Mouse (Mus musculus) large intestine, adult 2 months (tissue): ENCODE results near the gene Mrps23. TPM values are rescaled to one million over a fixed set of nuclear protein-coding genes. Genes with fewer than 3 reads are reported as not detected.

Source experiments
- DNase-seq: peaks from one replicate; pipeline ENCODE4 v3.0.0-alpha.2; 2012; ENCODE audit warnings: low read depth, low spot score
- WGBS: fragments of 180-500 bp; shearing (Covaris S2); methylation state at CpG from one replicate; pipeline ENCODE4 v1.1.7; 2018; 5-methylcytosine and 5-hydroxymethylcytosine counted together
- polyA plus RNA-seq: library from polyadenylated mRNA; depleted of rRNA; stranded (reverse); fragments of >200 nt; gene quantifications from 2 replicates; pipeline ENCODE4 v1.2.3, GENCODE M21; 2012; rRNA removed

The Mrps23 gene
- 40.1 and 40.8 TPM in 2 replicates for polyA plus RNA-seq

DNA sequence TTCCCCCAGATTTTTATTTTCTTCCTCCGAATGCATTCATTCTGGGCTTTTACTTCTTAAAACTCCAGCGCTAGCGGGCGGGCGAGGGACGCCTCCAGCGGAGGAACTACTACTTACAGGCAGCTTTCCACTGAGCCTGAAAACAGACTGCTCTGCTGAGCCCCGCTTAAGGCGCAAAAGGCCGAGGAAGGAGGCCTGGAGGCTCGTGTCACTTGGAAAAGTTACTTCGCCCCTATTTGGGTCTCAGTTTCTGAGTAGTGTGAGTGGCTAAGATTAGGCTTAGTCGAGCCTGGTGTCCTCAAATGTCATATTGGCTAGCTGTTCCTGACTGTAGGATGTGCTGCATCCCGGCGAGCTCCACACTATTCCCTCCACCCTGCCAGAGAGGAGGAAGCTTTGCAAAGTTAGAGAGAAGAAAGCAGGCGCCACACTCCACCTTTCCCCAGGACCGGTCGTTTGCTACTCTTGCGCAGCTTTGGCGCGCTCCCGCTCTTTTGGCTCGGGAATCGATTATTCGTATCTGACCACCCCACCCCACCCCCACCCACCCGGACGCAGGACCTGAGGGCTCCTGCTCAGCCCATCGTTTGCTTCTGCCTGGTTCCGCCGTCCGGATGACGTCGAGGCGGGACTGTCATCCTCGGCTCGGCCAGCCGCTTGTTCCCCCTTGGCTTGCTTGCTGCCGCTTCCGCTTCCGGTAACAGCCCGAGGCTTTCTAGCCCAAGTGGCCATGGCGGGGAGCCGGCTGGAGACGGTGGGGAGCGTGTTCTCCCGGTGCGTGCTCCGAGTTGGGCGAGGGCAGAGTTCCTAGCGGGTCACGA lies at the start of gene Mrps23:
Gene Mrps23, plus strand, starts transcription at position 677 of the 821 bp plus-strand sequence.
- WGBS = under 1% methylated on average over 51 of the region's 51 CpGs
- DNase-seq = peak; percentile 85

DNA sequence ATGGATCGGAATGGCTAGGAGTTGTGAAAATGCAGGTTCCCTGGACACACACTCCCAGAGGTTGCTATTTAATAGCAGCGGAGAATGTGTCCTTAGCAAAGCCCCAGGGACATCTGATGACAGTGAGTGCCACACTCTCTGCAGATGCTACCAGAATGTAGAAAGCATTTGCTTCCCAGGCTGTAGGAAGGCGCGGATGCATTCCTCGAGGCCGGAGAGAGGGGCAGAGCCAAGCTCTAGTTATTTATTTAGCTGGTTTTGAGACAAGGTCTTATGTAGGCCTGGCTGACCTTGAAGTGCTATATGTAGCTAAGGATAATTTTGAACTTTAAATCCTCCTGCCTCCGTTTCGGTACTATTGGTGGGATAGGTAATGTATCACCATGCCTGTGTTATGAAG lies 49.7 kb upstream of the Mrps23 start:
- WGBS = 28% methylated on average over 8 of the region's 8 CpGs

DNA sequence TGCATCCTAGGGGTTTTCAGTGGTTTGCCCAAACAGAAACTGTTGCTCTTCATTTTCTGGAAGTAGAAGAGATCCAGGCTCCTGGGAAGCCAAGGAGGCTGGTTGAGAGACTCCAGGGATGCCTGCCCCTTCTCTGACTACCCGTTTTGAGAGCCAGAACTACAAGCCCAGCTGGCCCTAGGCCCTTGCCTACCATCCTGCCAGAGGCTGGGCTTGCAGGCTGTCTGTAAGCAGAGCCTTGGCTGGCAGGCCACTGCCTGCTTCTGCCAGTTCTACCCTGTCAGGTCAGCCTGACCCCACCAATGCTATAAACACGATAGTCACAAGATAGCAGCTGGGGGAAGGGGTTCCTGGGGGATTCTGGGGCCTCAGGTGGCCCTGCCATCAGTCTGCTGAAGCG lies 48.7 kb upstream of the Mrps23 start:
- 56% methylated on average over 3 of the region's 3 CpGs for WGBS
- DNase-seq = no peak

More for the DNA sequence above, 49.7 kb upstream of the Mrps23 start:
- no peak for DNase-seq

DNA sequence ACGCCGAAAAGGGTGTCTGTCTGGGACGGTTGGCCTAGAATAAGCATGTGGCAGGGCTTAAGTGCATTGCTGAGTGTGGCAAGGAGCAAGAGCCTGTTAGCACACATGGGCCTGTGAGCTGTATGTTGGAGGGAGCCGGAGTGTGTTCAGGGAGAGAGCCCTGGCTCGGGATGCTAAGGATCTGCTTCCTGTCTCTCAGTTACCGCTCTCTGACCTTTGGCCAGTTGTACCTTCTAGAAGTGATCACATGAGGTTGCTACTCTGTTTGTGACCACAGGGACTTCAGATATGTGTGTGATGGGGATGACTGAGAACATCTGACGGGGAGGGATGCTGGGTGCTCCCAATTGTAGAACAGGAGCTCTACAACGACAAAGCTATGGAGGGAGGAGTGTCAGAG lies 48.2 kb upstream of the Mrps23 start:
- 42% methylated on average over 8 of the region's 8 CpGs for WGBS
- DNase-seq = no peak

DNA sequence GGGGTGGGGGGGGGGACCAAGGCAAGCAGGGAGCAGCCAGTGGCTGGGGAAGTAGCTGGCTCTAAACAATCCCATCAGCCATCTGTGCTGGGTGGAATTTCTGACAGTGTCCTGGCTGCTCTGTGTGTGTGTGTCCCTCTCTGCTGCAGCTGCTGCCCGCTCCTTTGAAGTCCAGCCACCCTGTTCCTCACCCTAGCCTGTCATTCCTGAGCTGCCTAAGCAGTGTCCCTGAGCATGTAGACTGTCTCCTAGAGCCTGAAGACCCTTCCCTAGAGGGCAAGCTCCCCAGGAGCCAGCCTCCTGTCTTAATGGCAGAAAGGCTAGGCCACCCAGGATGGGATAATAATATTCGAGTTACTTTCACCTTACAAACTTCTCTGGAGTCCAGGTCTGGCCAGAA lies 47.8 kb upstream of the Mrps23 start:
- 55% methylated on average over 2 of the region's 2 CpGs for WGBS
- DNase-seq = no peak

DNA sequence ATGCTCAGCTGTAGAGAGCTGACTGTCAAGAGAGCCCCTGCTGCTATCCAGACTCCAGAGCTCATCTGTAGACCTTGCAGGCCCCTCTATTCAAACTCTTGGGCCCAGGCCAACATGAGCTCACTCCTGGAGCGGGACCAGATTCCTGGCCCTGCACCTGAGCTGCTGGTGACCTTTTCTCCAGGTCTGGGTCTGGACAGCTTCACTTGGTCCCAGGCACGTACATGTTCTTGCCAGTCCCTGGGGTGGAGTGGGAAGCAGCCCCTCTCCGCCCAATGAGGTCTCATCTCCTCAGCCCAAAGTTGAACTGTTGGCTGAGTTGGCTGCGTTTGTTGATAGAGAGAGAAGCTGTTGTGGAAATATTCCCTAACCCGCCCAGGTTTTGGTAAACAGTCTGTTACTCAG lies 45.3 kb upstream of the Mrps23 start:
- no peak for DNase-seq
- WGBS = 35% methylated on average over 5 of the region's 5 CpGs

DNA sequence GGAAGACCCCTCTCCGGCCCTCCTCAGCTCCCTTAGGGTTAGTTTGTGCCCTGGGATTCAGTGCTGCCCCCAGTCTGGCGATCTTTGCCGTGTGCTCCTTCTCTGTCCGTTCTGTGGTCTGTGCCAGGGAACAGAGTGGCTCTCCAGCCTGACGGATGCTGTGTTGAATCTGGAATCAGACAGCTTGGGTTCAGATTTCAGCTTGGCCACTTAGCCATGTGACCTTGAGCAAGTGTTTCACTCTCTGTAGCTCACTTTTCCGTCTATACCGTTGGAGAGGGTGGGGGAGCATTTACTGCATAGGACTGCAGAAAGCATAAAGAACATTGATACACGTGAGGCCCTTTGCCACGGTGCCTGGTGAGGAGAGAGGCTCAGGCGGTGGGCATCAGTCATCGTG lies 44.8 kb upstream of the Mrps23 start:
- no peak for DNase-seq

DNA sequence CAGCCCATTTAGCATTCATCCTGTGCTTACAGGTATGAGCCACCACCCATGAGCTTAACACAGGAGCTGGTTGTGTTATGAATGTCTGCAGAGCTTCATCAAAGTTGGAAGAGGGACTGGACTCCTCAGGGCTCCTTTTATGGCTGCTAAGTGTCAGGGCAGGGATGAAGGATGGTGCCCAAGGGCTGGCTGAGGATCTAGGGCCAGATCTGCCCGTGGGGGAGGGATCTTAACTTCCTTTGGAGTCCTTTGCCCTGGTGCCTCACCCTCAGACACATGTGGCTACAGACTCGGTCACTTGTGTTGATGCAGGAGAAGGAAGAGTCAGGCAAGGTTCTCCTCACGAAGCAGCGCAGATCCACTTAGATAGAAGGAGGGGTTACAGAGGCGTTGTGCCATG lies 43.9 kb upstream of the Mrps23 start:
- no peak for DNase-seq
- WGBS = 44% methylated on average over 5 of the region's 5 CpGs

More for the DNA sequence above, 44.8 kb upstream of the Mrps23 start:
- 69% methylated on average over 11 of the region's 11 CpGs for WGBS

DNA sequence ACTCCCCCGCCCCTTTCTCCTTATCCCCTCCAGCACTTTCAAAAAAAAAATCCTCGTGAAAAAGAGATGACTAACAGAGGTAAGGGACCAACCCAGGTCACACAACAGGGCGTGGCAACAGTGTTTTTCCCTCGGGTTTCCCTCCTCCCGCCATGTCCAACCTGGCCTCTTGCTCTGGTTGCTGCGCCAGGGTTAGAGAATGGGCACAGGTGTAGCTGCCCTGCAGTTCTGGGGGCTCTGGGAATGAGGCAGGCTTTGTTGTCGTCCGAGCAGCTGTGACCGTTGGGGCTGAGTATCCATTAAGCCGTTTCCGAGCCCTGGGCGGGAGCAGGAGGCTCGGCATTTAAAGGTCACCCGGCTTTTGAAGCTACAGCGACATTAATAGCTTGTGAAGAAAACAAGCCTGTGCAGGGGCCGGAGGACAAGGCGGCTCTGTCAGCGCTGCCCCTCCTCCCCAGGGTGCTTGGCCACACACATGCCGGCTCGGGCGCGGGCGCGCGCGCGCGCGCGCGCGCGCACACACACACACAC lies 43.1 kb upstream of the Mrps23 start:
- WGBS = 1% methylated on average over 19 of the region's 33 CpGs
- DNase-seq = no peak

DNA sequence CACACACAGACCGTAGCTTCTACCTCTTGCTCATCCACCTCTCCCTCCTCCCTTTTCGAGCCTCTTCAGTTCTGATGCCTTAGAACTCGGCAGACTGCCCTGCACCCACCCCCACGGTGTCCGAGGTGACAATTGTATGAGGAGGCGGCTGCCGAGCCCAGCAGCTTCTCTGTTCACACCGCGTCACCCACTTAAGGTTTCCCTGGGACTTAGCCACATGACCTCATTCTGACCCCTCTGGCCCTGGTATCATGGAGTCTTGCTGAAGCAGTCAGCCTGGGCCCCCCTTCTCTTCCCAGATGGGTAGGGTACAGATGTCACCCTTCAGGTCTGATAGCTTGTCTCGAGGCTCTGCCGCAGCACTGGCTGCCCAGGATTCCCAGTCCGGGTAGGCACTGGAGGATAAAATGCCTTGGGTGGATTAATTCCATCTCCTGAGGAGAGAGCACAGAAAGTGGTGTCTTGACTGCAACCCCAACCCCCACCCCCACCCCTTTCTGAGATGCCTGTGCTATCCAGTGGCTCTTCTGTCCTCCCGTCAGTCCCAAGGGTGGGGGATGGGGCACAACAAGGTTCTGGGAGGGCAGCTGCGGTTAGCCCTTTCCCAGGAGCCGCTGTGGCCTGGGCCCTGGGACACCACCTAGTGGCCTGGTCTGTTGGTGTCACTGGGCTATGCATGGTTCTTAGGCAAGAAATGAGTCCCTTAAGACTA lies 42.4 kb upstream of the Mrps23 start:
- no peak for DNase-seq
- WGBS = under 1% methylated on average over 15 of the region's 15 CpGs

DNA sequence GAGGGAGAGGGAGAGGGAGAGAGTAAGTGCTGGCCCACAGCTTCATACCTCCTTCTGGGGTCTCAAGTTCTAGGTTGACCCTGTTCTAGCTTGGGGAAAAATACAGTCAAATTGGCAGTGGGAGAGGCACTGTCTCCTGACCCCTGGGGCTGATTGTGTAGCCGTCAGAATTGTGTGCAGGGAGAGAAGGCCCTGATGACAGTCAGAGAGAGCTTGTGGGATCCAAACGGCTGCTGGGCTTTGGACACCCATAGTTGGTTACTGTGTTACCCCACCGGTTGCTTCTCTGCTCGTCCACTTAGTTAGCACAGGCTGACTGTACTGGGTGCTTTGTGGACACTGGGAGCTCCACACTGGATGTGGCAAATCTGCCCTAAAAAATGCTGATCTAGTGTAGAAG lies 41.4 kb upstream of the Mrps23 start:
- WGBS = 47% methylated on average over 4 of the region's 4 CpGs
- no peak for DNase-seq

DNA sequence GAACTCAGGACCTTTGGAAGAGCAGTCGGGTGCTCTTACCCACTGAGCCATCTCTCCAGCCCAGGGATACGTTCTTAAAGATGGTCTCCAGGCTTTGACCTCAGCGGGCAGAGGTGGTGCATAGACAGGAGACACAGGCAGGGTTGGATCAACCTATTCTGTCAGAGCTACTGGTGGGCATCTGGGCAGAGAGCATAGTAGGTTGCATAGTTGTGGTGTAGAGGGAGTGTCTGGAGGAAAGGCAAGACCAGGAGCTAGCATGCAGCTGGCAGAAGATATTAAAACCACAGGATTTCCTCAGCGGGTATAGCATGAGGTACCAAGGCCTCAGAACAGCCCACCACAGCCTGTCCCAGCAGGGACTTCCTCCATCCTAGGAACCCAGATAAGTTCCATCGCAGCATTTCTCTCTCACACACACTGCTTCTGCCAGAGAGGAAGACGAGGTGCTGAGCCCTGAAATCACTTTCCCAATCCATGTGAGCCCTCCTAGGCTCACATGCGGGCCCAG lies 39.9 kb upstream of the Mrps23 start:
- no peak for DNase-seq
- 67% methylated on average over 7 of the region's 7 CpGs for WGBS

DNA sequence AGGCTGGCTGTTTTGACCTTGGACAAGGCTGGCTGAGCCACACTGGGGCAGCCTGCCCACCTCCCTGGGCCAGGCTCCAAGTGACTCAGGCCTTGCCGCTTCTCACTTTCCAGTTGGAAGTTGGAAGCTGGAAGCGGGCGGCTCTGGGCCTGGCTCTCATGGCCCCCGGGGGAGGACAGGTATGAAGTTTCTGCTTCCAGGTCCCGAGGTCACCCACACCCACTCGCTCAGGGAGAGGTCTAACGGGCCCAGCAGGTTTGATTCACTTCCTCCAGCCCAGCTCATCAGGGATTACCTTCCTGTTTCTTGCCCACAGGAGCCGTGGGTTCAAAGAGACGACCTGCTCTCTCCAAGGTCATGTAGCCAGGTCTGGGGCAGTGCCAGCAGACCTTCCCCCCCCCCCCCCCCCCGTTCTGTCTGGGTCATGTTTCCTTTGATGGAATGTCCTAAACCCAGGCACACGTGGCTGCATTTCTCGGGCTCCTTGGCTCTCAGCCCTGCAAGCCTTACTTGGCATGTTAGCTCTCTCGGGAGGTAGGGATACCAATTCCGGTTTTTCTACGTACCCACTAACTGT lies 39.3 kb upstream of the Mrps23 start:
- no peak for DNase-seq
- 4% methylated on average over 15 of the region's 15 CpGs for WGBS

DNA sequence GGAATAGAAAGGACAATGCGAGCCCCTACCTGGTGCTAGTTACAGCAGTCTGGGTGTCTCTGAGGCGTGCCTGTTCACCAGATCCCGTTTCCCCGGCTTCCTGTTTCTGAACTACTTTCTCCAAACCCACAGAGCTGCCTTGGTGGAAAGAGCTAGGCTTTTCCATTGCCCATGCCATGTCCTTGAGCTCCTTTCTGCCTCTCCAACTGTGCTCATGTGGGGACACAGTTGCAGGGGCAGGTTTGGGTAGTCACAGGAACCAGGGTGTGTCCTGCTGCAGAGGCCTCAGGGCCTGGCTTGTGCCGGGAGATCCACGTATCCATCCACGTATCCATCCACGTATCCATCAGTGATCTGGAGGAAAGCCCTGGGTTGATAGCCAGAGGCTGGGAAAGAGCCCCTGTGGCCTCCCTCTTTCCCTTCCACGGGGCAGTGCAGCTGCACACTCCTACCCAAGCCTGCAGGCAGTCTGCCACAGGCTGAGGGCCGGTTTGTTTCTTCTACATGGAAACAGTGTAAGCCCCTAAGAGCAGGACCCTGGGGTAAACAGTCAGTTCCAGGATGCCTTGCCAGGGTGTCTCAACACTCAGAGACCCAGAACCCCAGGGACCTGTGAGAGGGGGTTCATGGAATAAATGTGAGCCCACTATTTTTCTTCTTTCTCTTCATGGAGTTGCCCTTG lies 38.4 kb upstream of the Mrps23 start:
- no peak for DNase-seq
- WGBS = 56% methylated on average over 10 of the region's 10 CpGs

DNA sequence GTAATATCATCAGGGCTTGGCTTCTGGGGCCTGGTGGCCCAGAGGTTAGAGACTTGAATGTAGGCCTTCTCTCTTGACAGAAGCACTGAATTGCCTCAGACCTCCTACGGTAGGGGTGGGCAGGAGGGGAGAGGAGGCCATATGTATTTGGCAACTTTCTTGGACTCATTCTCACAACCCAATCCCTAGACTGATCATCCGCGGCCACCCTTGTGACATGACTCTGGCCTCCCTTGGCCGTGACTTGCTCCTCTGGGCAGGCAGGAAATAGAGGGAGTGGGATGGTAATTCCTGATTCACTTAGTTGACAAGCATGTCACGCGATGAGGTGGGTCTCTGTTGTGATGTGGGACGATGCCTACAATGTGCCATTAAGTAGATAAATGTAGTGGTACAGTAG lies 37.7 kb upstream of the Mrps23 start:
- 88% methylated on average over 7 of the region's 7 CpGs for WGBS
- DNase-seq = no peak

DNA sequence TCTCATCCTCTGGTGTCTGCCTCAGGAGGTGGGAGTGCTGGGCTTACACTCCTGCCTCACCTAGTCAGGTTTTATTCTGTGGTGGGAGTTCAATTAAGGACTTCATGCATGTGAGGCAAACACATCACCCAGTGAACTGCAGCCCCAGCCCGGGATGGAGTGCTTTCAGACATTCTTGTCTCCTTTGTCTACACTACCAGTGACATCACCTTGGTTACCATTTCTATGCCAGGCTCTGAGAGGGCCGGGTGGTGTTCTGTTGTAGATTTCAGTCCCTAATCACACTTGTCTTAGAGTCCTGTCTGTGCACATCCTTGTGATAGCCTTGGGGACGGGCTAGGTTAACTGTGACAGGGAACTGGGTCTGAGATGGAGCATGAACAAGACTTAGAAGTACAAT lies 35.6 kb upstream of the Mrps23 start:
- whole genome bisulfite sequencing = 70% methylated on average over 3 of the region's 3 CpGs

DNA sequence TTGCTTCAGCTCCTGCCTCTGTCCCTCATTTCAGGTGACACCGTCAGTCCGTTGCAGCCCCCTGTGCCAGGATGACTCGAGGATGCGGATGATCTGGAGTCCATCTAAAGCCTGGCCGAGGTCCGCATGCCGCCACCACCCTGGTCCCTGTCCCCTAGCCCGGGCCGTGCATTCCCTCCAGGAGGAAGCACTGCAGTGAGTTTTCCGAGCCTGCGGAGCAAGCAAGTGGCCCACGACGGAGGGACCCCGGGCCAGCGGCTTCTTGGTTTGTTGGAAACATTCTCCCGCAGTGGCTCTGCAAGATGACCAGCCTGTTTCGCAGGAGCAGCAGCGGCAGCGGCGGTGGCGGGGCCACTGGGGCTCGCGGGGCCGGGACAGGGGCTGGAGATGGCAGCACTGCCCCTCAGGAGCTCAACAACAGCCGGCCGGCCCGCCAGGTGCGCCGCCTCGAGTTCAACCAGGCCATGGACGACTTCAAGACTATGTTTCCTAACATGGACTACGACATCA lies 34.6 kb upstream of the Mrps23 start:
- WGBS = 58% methylated on average over 32 of the region's 32 CpGs
- no peak for DNase-seq

More for the DNA sequence above, 35.6 kb upstream of the Mrps23 start:
- DNase-seq = no peak

DNA sequence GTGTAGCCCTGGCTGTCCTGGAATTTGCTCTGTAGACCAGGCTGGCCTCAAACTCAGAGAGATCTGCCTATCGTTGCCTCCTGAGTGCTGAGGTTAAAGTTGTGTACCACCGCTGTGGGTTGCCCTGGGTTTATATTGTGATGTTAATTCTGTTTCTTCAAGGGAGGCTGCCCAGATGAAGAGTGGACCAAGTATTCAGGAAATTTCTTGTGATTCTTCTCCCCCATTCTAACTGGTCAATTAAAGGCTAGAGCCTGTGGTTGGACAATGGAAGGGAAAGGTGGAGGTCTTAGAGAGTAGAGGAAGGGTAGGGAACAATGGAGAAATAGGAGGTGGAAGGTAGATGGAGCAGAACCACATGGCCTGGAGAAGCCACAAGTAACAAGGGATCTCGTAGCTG lies 33.6 kb upstream of the Mrps23 start:
- DNase-seq = no peak
- WGBS = 92% methylated on average over 3 of the region's 3 CpGs

DNA sequence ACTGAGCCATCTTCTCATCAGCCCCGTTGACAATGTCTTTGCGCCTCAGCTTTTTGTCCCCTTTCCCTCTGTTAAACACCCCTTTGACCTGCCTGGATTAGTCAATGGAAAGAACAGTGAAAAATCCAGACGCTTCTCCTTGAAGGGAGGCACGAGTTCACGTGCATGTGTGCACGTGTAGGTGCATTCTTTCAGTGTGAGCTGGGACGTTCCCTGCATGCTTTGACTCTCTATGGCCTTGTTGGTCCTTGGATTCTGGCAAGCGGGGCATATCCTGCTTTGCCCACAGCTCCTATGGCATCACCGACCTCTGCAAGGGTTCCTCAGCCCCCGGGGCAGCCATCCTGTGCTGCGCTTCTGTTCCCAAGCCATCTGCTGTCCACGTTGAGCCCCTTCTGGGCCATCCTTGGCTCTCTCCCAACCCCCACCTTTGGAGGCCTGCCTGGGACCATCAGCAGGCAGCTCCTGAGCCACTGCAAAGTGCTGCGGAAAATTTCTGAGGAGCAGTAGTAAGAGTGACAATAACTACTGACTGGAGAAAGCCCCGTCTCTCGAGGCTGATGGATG lies 32.2 kb upstream of the Mrps23 start:
- no peak for DNase-seq
- 77% methylated on average over 15 of the region's 15 CpGs for WGBS
